Mouse (Mus musculus) ES-Bruce4 (cell line): ENCODE data around the gene Myof. TPM values are rescaled to one million over a fixed set of nuclear protein-coding genes. Genes with fewer than 3 reads are reported as not detected.

Experiments
- H3K27ac ChIP-seq: 2 replicates; pipeline ENCODE4 v1.5.1; 2012; ENCODE audit warnings: low read length, inconsistent platforms; ENCODE audit not compliant: insufficient read depth
- H3K27me3 ChIP-seq: 2 replicates; pipeline ENCODE4 v1.6.1; 2012; ENCODE audit warnings: mild to moderate bottlenecking, low read length, inconsistent platforms; ENCODE audit not compliant: control insufficient read depth, poor library complexity, insufficient read depth, severe bottlenecking
- H3K36me3 ChIP-seq: 2 replicates; pipeline ENCODE4 v1.6.1; 2012; ENCODE audit warnings: inconsistent platforms, mild to moderate bottlenecking, low read length, moderate library complexity; ENCODE audit not compliant: control insufficient read depth, poor library complexity, insufficient read depth, severe bottlenecking
- H3K4me1 ChIP-seq: one replicate; pipeline ENCODE4 v1.8.1; 2011; ENCODE audit warnings: low read length; ENCODE audit not compliant: control insufficient read depth, insufficient read depth
- H3K4me3 ChIP-seq: 2 replicates; pipeline ENCODE4 v1.5.1; 2011; ENCODE audit warnings: low read depth, mild to moderate bottlenecking, low read length
- H3K9ac ChIP-seq: 2 replicates; pipeline ENCODE4 v1.6.1; 2012; ENCODE audit warnings: low read depth, mild to moderate bottlenecking, inconsistent platforms; ENCODE audit not compliant: poor library complexity, severe bottlenecking
- H3K9me3 ChIP-seq: replicated peaks from 2 replicates; pipeline ENCODE4 v1.6.1; 2012; ENCODE audit warnings: mild to moderate bottlenecking, low read length, inconsistent platforms; ENCODE audit not compliant: control insufficient read depth, poor library complexity, insufficient read depth, severe bottlenecking
- CTCF ChIP-seq: IDR thresholded peaks from one replicate; pipeline ENCODE4 v1.8.1; 2011; ENCODE audit warnings: low read depth, low read length
- EP300 ChIP-seq: IDR thresholded peaks from 2 replicates; pipeline ENCODE4 v1.6.1; 2011; ENCODE audit warnings: low read depth, low read length; ENCODE audit not compliant: insufficient read depth
- POLR2A ChIP-seq: IDR thresholded peaks from one replicate; pipeline ENCODE4 v1.8.1; 2011; ENCODE audit warnings: low read length; ENCODE audit not compliant: insufficient read depth
- polyA plus RNA-seq: library from polyadenylated mRNA; stranded (reverse); fragments of >200 nt; gene quantifications from 2 replicates; pipeline ENCODE4 v1.2.4, GENCODE M21; 2011; ENCODE audit warnings: low read depth; ENCODE audit not compliant: missing spikeins, insufficient read depth, insufficient read length

Myof gene
- polyA plus RNA-seq, 1 experiment = 23.1 TPM

GRCm38 (mm10) chr19:38022710-38023109, 20.7 kb downstream of the Myof start:
- Histone ChIP-seq H3K36me3 (no peaks in the 10 kb centered on the region), H3K27me3 (no peaks in the 10 kb centered on the region), H3K4me1 (peaks cover 3% of the 10 kb centered on the region), H3K9ac (no peak overlapping the region), H3K27ac (no peak overlapping the region), H3K9me3 (no peaks in the 10 kb centered on the region), H3K4me3 (no peak overlapping the region)
- TF ChIP-seq CTCF (no peak), EP300 (no peak), POLR2A (no peak)

DNA sequence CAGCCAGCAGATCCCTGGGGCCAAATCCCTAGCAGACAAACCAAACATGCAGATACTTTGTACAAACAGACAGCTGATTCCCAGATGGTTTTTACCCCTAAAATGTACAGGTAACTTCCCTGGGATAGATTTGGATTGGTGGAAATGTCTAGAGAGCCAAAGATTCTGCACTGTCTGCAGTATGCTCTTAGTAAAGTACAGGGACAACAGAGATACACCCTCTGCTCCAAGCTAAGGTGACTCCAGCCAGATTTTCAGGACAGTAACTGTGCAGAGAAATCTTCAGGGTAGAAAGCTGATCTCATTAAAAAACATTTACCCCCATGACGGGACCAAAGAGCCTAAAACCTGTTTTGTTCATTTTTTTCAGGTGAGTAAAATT, 27.5 kb downstream of the Myof start:
- no peak overlapping the region for H3K27ac ChIP-seq
- H3K4me3 ChIP-seq = no peak overlapping the region
- H3K9ac ChIP-seq = no peak overlapping the region
- no peaks in the 10 kb centered on the region for H3K9me3 ChIP-seq
- H3K36me3 ChIP-seq = no peaks in the 10 kb centered on the region
- H3K27me3 ChIP-seq = no peaks in the 10 kb centered on the region
- no peaks in the 10 kb centered on the region for H3K4me1 ChIP-seq
- TF ChIP-seq EP300 (no peak), POLR2A (no peak), CTCF (no peak)

DNA sequence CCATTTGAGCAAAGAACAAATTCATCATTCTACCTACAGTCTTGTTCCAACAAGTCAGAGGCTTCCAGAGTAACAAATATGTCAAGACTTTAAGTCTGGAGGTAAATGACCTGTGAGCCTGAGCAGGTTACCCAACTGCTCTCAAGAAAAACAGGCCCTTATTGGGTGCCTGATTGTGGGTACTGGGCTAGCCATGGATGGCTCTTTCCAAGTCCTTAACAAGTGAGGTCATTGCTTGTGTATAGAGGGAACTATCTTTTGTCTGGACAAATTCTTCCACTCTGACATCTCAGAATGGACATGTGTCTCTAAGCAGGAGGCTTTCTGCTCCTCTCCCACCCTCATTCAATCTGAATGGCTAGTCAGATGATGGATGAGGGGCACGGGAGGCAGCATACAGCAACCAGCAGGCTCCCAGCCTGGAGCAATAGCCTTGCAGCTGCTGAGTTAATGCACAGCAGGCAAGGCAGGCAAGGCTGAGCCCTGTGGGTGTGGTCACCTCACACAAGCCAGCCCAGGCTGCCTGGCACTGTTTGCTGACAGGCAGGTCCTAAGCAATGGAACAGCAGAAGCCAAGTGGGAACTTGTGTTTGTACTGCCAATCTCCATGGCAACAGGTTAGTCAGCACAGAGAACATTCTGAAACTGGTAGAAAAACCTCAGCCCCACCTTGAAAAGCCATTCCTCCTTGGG, 28.1 kb downstream of the Myof start:
- Histone ChIP-seq H3K4me1 (no peaks in the 10 kb centered on the region), H3K27me3 (no peaks in the 10 kb centered on the region), H3K36me3 (no peaks in the 10 kb centered on the region), H3K4me3 (no peak overlapping the region), H3K9me3 (no peaks in the 10 kb centered on the region), H3K27ac (no peak overlapping the region), H3K9ac (no peak overlapping the region)
- TF ChIP-seq CTCF = no peak
- no peak for TF ChIP-seq POLR2A
- TF ChIP-seq EP300 = no peak

DNA sequence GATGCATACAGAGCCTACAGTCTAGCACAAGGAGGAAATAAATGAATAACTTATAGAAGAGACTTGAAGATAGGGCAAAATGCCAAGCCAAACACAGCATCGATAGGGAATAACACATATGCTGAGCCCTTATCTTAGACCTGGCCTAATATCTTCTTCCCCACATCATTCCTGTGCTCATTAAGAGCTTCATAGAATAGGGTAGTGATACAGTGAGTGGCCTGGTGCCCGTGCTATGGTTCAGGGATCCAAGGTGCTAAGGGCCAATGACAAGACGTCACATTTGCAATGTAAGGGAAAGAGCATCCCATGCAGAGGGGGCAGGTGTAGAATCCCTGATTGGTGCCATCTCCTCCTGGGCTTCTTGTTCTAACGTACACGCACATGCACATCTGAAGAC, 28.9 kb downstream of the Myof start:
- Histone ChIP-seq H3K9me3 (no peaks in the 10 kb centered on the region), H3K9ac (no peak overlapping the region), H3K36me3 (no peaks in the 10 kb centered on the region), H3K4me3 (no peak overlapping the region), H3K27ac (no peak overlapping the region), H3K27me3 (no peaks in the 10 kb centered on the region), H3K4me1 (no peaks in the 10 kb centered on the region)
- TF ChIP-seq CTCF (no peak), POLR2A (no peak), EP300 (no peak)

DNA sequence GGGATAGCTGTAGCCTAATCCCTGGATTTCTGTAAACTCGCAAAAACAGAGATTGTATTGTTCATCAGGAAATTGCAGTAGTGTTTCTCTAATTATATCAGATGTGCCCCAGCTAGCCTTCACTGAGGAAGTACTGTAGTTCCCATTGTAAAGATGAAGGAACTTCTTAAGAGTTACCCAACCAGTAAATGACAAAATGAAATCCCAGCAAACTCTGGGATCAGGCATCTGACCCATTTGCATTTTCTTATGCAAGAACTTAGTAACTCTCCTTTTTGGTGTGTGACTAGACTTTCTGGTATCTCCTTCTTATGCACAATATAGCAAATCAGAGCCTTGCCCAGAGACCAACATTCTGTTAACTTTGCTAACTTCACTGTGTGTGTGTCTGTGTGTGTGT, 32.0 kb downstream of the Myof start:
- no peaks in the 10 kb centered on the region for H3K4me1 ChIP-seq
- no peaks in the 10 kb centered on the region for H3K9me3 ChIP-seq
- H3K27me3 ChIP-seq = no peaks in the 10 kb centered on the region
- no peak for TF ChIP-seq EP300
- TF ChIP-seq CTCF = no peak
- no peak for TF ChIP-seq POLR2A
- H3K27ac ChIP-seq = no peak overlapping the region
- H3K36me3 ChIP-seq = no peaks in the 10 kb centered on the region
- H3K9ac ChIP-seq = no peak overlapping the region
- H3K4me3 ChIP-seq = no peak overlapping the region

DNA sequence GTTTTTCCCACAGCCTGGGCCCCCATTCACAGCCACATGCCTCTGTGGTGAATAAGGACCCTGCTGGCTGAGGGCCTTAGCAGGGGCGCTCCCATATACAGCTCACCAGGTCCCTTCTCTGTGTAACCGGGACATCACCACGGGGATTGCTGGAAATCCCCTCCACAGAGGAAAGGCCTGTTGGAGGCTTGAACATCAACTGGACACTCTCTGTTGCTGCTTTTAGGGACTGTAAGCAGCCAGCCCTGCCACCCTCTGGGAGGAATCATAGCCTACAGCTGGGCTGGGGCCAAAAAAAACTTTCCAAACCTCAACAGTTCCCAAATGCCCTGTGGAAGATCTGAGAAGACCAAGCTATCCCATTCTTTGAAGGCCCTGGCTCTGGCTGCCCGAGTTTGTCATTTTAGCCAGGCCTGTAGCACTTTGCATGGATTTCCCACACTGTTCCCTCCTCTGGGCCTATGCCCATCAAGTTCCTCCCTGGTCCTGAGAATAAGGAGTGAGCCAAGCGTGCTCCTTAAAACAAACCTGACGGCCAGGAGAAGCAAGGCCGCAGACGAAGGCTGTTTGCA, 38.5 kb downstream of the Myof start:
- Histone ChIP-seq H3K4me3 (no peak overlapping the region), H3K27ac (no peak overlapping the region), H3K27me3 (no peaks in the 10 kb centered on the region), H3K9me3 (no peaks in the 10 kb centered on the region), H3K9ac (no peak overlapping the region), H3K36me3 (no peaks in the 10 kb centered on the region), H3K4me1 (no peaks in the 10 kb centered on the region)
- TF ChIP-seq POLR2A (no peak), EP300 (no peak), CTCF (no peak)
